Mouse (Mus musculus): ENCODE results near the gene Ccr2.

DNA sequence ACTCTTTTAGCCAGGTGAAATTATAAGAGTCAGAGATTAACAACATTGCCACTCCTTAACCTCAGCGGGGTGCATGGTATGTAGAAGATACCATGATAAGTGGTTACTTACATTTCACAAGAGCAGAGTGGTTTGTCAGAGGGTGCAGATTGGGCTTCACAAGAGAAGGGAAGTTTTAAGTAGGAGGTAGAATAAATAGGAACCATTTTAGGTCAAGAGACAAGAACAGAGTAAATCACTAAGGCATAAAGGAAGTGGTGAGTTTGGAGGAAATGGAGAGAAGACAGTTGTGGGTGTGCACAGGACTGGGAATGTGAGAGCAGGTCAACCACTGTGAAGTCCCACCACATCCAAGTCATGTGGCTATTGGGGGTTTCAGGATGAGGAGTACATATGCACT is 1.4 kb downstream of the Ccr2 start:
- no peak for TF ChIP-seq CTCF (IDR thresholded peaks at IDR 0.05; ENCODE audit: low read depth)
- no peak for TF ChIP-seq EP300 (IDR thresholded peaks at IDR 0.05; ENCODE audit: low read depth)
